Mouse (Mus musculus): ENCODE results near the gene Uqcc2. TPM values are rescaled to one million over a fixed set of nuclear protein-coding genes. Genes with fewer than 3 reads are reported as not detected.

Uqcc2 gene
- polyA plus RNA-seq, 1 experiment, result 1,028 TPM

DNA sequence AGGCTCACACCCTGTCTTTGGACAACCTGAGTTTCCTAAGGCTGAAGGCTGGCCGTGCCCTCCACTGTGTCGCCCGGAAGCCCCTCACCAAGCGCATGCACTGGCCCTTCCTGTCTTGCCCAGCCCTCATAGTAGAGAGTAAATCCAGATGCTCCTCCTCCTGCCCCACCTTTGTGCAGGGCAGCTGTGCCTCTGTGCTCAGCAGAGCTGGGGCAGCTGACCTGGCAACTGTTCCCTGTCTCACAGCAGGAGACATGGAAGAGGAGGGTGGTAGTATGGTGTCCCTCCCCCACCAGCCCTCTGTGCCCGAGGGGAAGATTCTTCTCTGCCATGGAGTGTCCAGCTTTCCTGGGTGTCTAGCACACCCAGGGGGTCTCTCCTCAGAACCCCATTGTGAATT lies 32.0 kb downstream of the Uqcc2 start:
- Histone ChIP-seq H3K4me1 (ENCODE audit: control insufficient read depth, insufficient read depth, low read length) (no peaks in the 10 kb centered on the region; the same call in 1 of the 2 replicates), H3K36me3 (ENCODE audit: control insufficient read depth, insufficient read depth, low read length) (no peaks in the 10 kb centered on the region), H3K27me3 (ENCODE audit: control insufficient read depth, insufficient read depth, low read length) (no peaks in the 10 kb centered on the region)

GRCm38 (mm10) chr17:27095690-27096089 lies 38.0 kb downstream of the Uqcc2 start:
- no peaks in the 10 kb centered on the region for H3K36me3 ChIP-seq (ENCODE audit: control insufficient read depth, insufficient read depth, low read length)
- no peak overlapping the region for H3K4me3 ChIP-seq (ENCODE audit: control insufficient read depth, low read depth, low read length)
- no peaks in the 10 kb centered on the region for H3K27me3 ChIP-seq (ENCODE audit: control insufficient read depth, insufficient read depth, low read length)
- H3K27ac ChIP-seq (ENCODE audit: control insufficient read depth, insufficient read depth, low read depth, low read length), result no peak overlapping the region
- H3K4me1 ChIP-seq (ENCODE audit: control insufficient read depth, insufficient read depth, low read length), result no peaks in the 10 kb centered on the region
- no peak; the same call in 1 of the 2 replicates for TF ChIP-seq POLR2A (IDR thresholded peaks at IDR 0.05; ENCODE audit: control insufficient read depth, low read depth, low read length)
- TF ChIP-seq CTCF (IDR thresholded peaks at IDR 0.05; ENCODE audit: control insufficient read depth, insufficient read depth, insufficient replicate concordance, low read depth, low read length), result peak; percentile 40; the same call in 1 of the 2 replicates

More for the DNA sequence above, 32.0 kb downstream of the Uqcc2 start:
- Histone ChIP-seq H3K4me3 (ENCODE audit: control insufficient read depth, low read depth, low read length) (peak overlapping the region; percentile 41), H3K27ac (ENCODE audit: control insufficient read depth, insufficient read depth, low read depth, low read length) (no peak overlapping the region)
- no peak for TF ChIP-seq CTCF (IDR thresholded peaks at IDR 0.05; ENCODE audit: control insufficient read depth, insufficient read depth, insufficient replicate concordance, low read depth, low read length)
- no peak for TF ChIP-seq POLR2A (IDR thresholded peaks at IDR 0.05; ENCODE audit: control insufficient read depth, low read depth, low read length)

DNA sequence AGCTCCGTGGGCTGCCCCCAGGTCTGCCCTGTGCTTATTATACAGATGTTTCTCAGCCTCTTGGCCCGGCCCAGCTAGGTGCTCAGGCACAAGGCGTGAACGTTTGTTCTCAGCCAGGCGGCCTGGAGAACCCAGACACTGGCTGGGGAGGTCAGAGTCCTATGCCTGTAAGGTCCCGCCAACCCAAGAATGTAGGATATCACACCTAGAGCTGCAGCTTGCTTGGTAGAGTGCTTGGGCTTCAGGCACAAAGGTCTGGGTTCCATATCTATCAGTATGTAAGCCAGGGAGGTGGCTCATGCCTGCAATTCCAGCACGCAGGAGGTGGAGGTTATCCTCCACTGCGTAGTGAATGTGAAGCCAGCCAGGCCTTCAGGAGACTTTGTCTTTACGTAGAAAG lies 43.6 kb downstream of the Uqcc2 start:
- Histone ChIP-seq H3K4me3 (ENCODE audit: control insufficient read depth, low read depth, low read length) (no peak overlapping the region), H3K4me1 (ENCODE audit: control insufficient read depth, insufficient read depth, low read length) (no peaks in the 10 kb centered on the region), H3K27ac (ENCODE audit: control insufficient read depth, insufficient read depth, low read depth, low read length) (no peak overlapping the region), H3K36me3 (ENCODE audit: control insufficient read depth, insufficient read depth, low read length) (no peaks in the 10 kb centered on the region), H3K27me3 (ENCODE audit: control insufficient read depth, insufficient read depth, low read length) (no peaks in the 10 kb centered on the region)
- TF ChIP-seq POLR2A (IDR thresholded peaks at IDR 0.05; ENCODE audit: control insufficient read depth, low read depth, low read length) (no peak), CTCF (IDR thresholded peaks at IDR 0.05; ENCODE audit: control insufficient read depth, insufficient read depth, insufficient replicate concordance, low read depth, low read length) (no peak)

- H3K27me3 ChIP-seq (ENCODE audit: control insufficient read depth, insufficient read depth, low read length), result no peaks in the 10 kb centered on the region
- TF ChIP-seq CTCF (IDR thresholded peaks at IDR 0.05; ENCODE audit: control insufficient read depth, insufficient read depth, insufficient replicate concordance, low read depth, low read length) (peak; percentile 60; the same call in 1 of the 2 replicates), POLR2A (IDR thresholded peaks at IDR 0.05; ENCODE audit: control insufficient read depth, low read depth, low read length) (no peak)
- H3K4me3 ChIP-seq (ENCODE audit: control insufficient read depth, low read depth, low read length), result no peak overlapping the region
- H3K4me1 ChIP-seq (ENCODE audit: control insufficient read depth, insufficient read depth, low read length), result no peaks in the 10 kb centered on the region
- no peaks in the 10 kb centered on the region for H3K36me3 ChIP-seq (ENCODE audit: control insufficient read depth, insufficient read depth, low read length)
- H3K27ac ChIP-seq (ENCODE audit: control insufficient read depth, insufficient read depth, low read depth, low read length), result no peak overlapping the region
Observed at GRCm38 (mm10) chr17:27087426-27087825, 46.3 kb downstream of the Uqcc2 start.

DNA sequence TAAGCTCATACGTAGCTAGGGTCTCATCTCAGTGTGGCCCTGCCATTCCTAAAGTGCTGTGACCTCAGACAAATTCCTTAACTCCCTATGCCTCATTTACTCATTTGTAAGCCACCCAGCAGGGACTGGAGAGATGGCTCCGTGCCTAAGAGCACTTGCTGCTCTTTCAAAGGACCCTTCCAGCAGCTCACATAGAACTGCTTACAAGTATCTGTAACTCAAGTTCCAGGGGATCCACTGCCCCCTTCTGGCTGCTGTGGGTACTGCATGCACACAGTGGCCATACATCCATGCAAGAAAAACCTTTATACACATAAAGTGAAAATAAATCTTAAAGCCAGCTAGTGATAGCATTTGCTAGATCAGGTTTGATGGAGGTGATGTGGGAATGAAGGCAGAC lies 48.0 kb downstream of the Uqcc2 start:
- Histone ChIP-seq H3K4me3 (ENCODE audit: control insufficient read depth, low read depth, low read length) (no peak overlapping the region), H3K27me3 (ENCODE audit: control insufficient read depth, insufficient read depth, low read length) (no peaks in the 10 kb centered on the region), H3K27ac (ENCODE audit: control insufficient read depth, insufficient read depth, low read depth, low read length) (no peak overlapping the region), H3K36me3 (ENCODE audit: control insufficient read depth, insufficient read depth, low read length) (no peaks in the 10 kb centered on the region), H3K4me1 (ENCODE audit: control insufficient read depth, insufficient read depth, low read length) (no peaks in the 10 kb centered on the region)
- TF ChIP-seq POLR2A (IDR thresholded peaks at IDR 0.05; ENCODE audit: control insufficient read depth, low read depth, low read length) (no peak), CTCF (IDR thresholded peaks at IDR 0.05; ENCODE audit: control insufficient read depth, insufficient read depth, insufficient replicate concordance, low read depth, low read length) (peak; percentile 92; the same call in 1 of the 2 replicates)

DNA sequence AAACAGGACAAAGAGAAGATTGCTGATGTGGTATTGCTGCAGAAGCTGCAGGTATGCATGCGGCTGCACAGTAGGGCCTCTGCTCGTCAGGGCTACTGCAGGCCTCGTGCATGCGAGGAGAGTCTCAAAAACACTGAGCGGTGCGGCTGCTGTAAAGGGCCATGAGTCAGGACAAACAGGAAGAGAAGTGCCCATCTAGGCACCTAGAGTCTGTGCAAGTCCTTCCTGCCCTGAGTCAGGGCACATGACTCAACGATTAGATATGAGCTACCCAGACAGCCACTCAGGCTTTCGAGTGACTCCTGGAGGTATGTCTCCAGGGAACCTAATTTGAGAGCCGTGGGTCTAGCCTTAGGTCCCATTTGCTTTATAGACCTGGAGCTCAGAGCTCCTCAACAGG lies 50.1 kb downstream of the Uqcc2 start:
- Histone ChIP-seq H3K4me3 (ENCODE audit: control insufficient read depth, low read depth, low read length) (no peak overlapping the region), H3K4me1 (ENCODE audit: control insufficient read depth, insufficient read depth, low read length) (no peaks in the 10 kb centered on the region; the same call in 1 of the 2 replicates), H3K27ac (ENCODE audit: control insufficient read depth, insufficient read depth, low read depth, low read length) (no peak overlapping the region), H3K36me3 (ENCODE audit: control insufficient read depth, insufficient read depth, low read length) (no peaks in the 10 kb centered on the region), H3K27me3 (ENCODE audit: control insufficient read depth, insufficient read depth, low read length) (no peaks in the 10 kb centered on the region)
- TF ChIP-seq CTCF (IDR thresholded peaks at IDR 0.05; ENCODE audit: control insufficient read depth, insufficient read depth, insufficient replicate concordance, low read depth, low read length), result no peak
- TF ChIP-seq POLR2A (IDR thresholded peaks at IDR 0.05; ENCODE audit: control insufficient read depth, low read depth, low read length), result no peak

DNA sequence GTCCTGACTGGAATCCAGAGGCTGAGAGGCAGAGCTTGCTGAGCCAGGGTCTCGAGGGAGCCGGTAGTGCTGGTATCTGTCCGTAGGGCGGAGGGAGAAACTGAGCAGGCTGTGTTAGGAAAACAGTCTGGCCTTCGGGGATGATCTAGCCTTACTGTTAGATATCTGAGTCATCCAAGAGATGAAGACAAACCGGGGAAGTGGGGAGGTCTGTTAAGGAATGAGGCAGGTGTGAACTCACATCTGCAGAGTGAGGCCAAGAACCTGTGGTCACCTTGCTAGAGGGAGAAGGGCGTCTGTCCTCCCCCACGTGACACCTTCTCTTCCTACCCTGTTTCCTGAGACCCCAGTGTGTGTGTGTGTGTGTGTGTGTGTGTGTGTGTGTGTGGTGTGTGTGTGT lies 50.9 kb downstream of the Uqcc2 start:
- Histone ChIP-seq H3K27me3 (ENCODE audit: control insufficient read depth, insufficient read depth, low read length) (no peaks in the 10 kb centered on the region), H3K4me3 (ENCODE audit: control insufficient read depth, low read depth, low read length) (no peak overlapping the region), H3K36me3 (ENCODE audit: control insufficient read depth, insufficient read depth, low read length) (no peaks in the 10 kb centered on the region), H3K4me1 (ENCODE audit: control insufficient read depth, insufficient read depth, low read length) (no peaks in the 10 kb centered on the region; the same call in 1 of the 2 replicates), H3K27ac (ENCODE audit: control insufficient read depth, insufficient read depth, low read depth, low read length) (no peak overlapping the region)
- TF ChIP-seq CTCF (IDR thresholded peaks at IDR 0.05; ENCODE audit: control insufficient read depth, insufficient read depth, insufficient replicate concordance, low read depth, low read length) (no peak), POLR2A (IDR thresholded peaks at IDR 0.05; ENCODE audit: control insufficient read depth, low read depth, low read length) (no peak)

- Histone ChIP-seq H3K27me3 (ENCODE audit: control insufficient read depth, insufficient read depth, low read length) (no peaks in the 10 kb centered on the region), H3K27ac (ENCODE audit: control insufficient read depth, insufficient read depth, low read depth, low read length) (no peak overlapping the region), H3K4me1 (ENCODE audit: control insufficient read depth, insufficient read depth, low read length) (no peaks in the 10 kb centered on the region; the same call in 1 of the 2 replicates), H3K36me3 (ENCODE audit: control insufficient read depth, insufficient read depth, low read length) (no peaks in the 10 kb centered on the region), H3K4me3 (ENCODE audit: control insufficient read depth, low read depth, low read length) (no peak overlapping the region)
- no peak for TF ChIP-seq POLR2A (IDR thresholded peaks at IDR 0.05; ENCODE audit: control insufficient read depth, low read depth, low read length)
- no peak for TF ChIP-seq CTCF (IDR thresholded peaks at IDR 0.05; ENCODE audit: control insufficient read depth, insufficient read depth, insufficient replicate concordance, low read depth, low read length)
Observed at GRCm38 (mm10) chr17:27081868-27082267, 51.8 kb downstream of the Uqcc2 start.
